27 mouse cellular contexts compared by ENCODE assay signal in genomic region chr5:106763283-106763682, GRCm38 (mm10).
DNase-seq lines count a peak whose midpoint lies in the region; ATAC-seq lines count a peak whose summit lies in the region.
"Had no signal": no experiment of that assay in that cellular context is flagged by ENCODE, and none has a peak within 500 bp of the region (broad histone marks: within the 10 kb centered on the region; RNA-seq: fewer than 3 reads in every experiment).

No protein-coding gene starts in this region.

- 40% methylated on average over 3 of the region's 3 CpGs for WGBS in embryonic facial prominence, embryonic 14.5 days
- 59% methylated on average over 3 of the region's 3 CpGs for WGBS in embryonic facial prominence, embryonic 10.5 days
- WGBS in kidney, embryonic 16.5 days = 39% methylated on average over 3 of the region's 3 CpGs

- peak; percentile 33 for DNase-seq in embryonic facial prominence, embryonic 14.5 days (ENCODE audit: low spot score)
- DNase-seq in embryonic facial prominence, embryonic 10.5 days (ENCODE audit: low spot score) = no peak
- DNase-seq in kidney, postnatal 4 days = no peak
- DNase-seq in retina, postnatal 1 day = peak; percentile 26
- DNase-seq in retina, embryonic 14.5 days (ENCODE audit: low spot score) = no peak
- DNase-seq in left cerebral cortex, adult 18-20 months (ENCODE audit: low spot score in 2 of 2) = no peak
- no peak for DNase-seq in testis, postnatal 14 days (ENCODE audit: low spot score)
- DNase-seq: adrenal gland, postnatal 10 days; cerebellum, adult 11 months; cerebellum, postnatal 10 days; heart, postnatal 14 days; kidney, postnatal 10 days; left cerebral cortex, postnatal 4 days; spleen, adult 18-20 months; thymus, adult 18-20 months; thymus, postnatal 4 days had no signal

- ATAC-seq in embryonic facial prominence, embryonic 14.5 days (ENCODE audit: low read depth) = peak; percentile 62; the same call in 1 of the 2 replicates
- peak; percentile 51; the same call in 1 of the 2 replicates for ATAC-seq in kidney, embryonic 16.5 days (ENCODE audit: low FRiP score, low TSS enrichment)
- ATAC-seq: activated CD4-positive, CD25-positive, alpha-beta regulatory T cell, adult 4 months; forebrain, embryonic 16.5 days; inflammation-experienced regulatory T-cells, adult 6 months had no signal

- H3K9me3 ChIP-seq in embryonic facial prominence, embryonic 14.5 days (ENCODE audit: control insufficient read depth, low read length) = no peaks in the 10 kb centered on the region
- no peaks in the 10 kb centered on the region for H3K9me3 ChIP-seq in embryonic facial prominence, embryonic 10.5 days
- H3K9me3 ChIP-seq in kidney, embryonic 16.5 days (ENCODE audit: low read length) = no peaks in the 10 kb centered on the region
- H3K9me3 ChIP-seq: embryonic facial prominence, embryonic 13.5 days; G1E; heart, embryonic 12.5 days; midbrain, embryonic 12.5 days had no signal

- no peak overlapping the region for H3K4me3 ChIP-seq in embryonic facial prominence, embryonic 14.5 days (ENCODE audit: low read depth, low read length)
- no peak overlapping the region for H3K4me3 ChIP-seq in embryonic facial prominence, embryonic 10.5 days
- H3K4me3 ChIP-seq in kidney, embryonic 16.5 days (ENCODE audit: low read length) = no peak overlapping the region
- H3K4me3 ChIP-seq: embryonic facial prominence, embryonic 13.5 days; heart, embryonic 12.5 days; left cerebral cortex, adult 2 months; midbrain, embryonic 12.5 days; myocyte had no signal

- no peak overlapping the region for H3K9ac ChIP-seq in embryonic facial prominence, embryonic 14.5 days (ENCODE audit: low read depth, low read length)
- H3K9ac ChIP-seq in kidney, embryonic 16.5 days (replicated peaks; ENCODE audit: low read length) = no peak overlapping the region
- H3K9ac ChIP-seq: embryonic facial prominence, embryonic 13.5 days; heart, embryonic 12.5 days; liver, embryonic 14.5 days; midbrain, embryonic 12.5 days had no signal

- peaks cover under 1% of the 10 kb centered on the region; the same call in 1 of the 2 replicates for H3K27me3 ChIP-seq in embryonic facial prominence, embryonic 14.5 days (replicated peaks; ENCODE audit: control insufficient read depth, insufficient read depth, low read length)
- H3K27me3 ChIP-seq in embryonic facial prominence, embryonic 10.5 days (replicated peaks; ENCODE audit: low read depth, poor library complexity, severe bottlenecking) = peaks cover 15% of the 10 kb centered on the region
- peaks cover 1% of the 10 kb centered on the region for H3K27me3 ChIP-seq in kidney, embryonic 16.5 days (ENCODE audit: insufficient read depth, low read length)

- H3K36me3 ChIP-seq in embryonic facial prominence, embryonic 14.5 days (ENCODE audit: control insufficient read depth, insufficient read depth, low read length) = no peaks in the 10 kb centered on the region
- no peaks in the 10 kb centered on the region for H3K36me3 ChIP-seq in embryonic facial prominence, embryonic 10.5 days (replicated peaks)
- H3K36me3 ChIP-seq in kidney, embryonic 16.5 days (ENCODE audit: insufficient read depth, low read length) = no peaks in the 10 kb centered on the region
- H3K36me3 ChIP-seq: embryonic facial prominence, embryonic 13.5 days; G1E; heart, embryonic 12.5 days; midbrain, embryonic 12.5 days had no signal

- H3K27ac ChIP-seq in embryonic facial prominence, embryonic 14.5 days (replicated peaks; ENCODE audit: low read depth, low read length) = no peak overlapping the region
- no peak overlapping the region for H3K27ac ChIP-seq in embryonic facial prominence, embryonic 10.5 days (replicated peaks)
- H3K27ac ChIP-seq in kidney, embryonic 16.5 days (ENCODE audit: low read length) = no peak overlapping the region
- H3K27ac ChIP-seq: embryonic facial prominence, embryonic 13.5 days; left cerebral cortex, adult 2 months; liver, embryonic 14.5 days; midbrain, embryonic 12.5 days had no signal

- 0 out of 2 replicates have a peak, but pooled peaks cover 6% of the 10 kb centered on the region for H3K4me1 ChIP-seq in embryonic facial prominence, embryonic 14.5 days (ENCODE audit: control insufficient read depth, insufficient read depth, low read length)
- H3K4me1 ChIP-seq in embryonic facial prominence, embryonic 10.5 days = peaks cover 9% of the 10 kb centered on the region; the same call in 1 of the 2 replicates
- H3K4me1 ChIP-seq in kidney, embryonic 16.5 days (ENCODE audit: insufficient read depth, low read length) = no peaks in the 10 kb centered on the region
- H3K4me1 ChIP-seq: embryonic facial prominence, embryonic 13.5 days; midbrain, embryonic 12.5 days had no signal

- H3K4me2 ChIP-seq in embryonic facial prominence, embryonic 14.5 days (ENCODE audit: low read depth, low read length) = no peak overlapping the region
- no peak overlapping the region for H3K4me2 ChIP-seq in kidney, embryonic 16.5 days (replicated peaks; ENCODE audit: low read depth, low read length)
- H3K4me2 ChIP-seq: embryonic facial prominence, embryonic 13.5 days; heart, embryonic 12.5 days; midbrain, embryonic 12.5 days had no signal

Comparison
In these comparisons a context has a peak if more than half of its experiments do, and no peak if none do; other contexts are left out.
1. DNase-seq: peak in embryonic facial prominence, embryonic 14.5 days (single experiment) and retina, postnatal 1 day (single experiment); none in embryonic facial prominence, embryonic 10.5 days (single experiment), kidney, postnatal 4 days (0 of 2), retina, embryonic 14.5 days (single experiment), left cerebral cortex, adult 18-20 months (0 of 2) and testis, postnatal 14 days (single experiment).